Mouse (Mus musculus): ENCODE measurements around the gene Serpinb1a. TPM values are rescaled to one million over a fixed set of nuclear protein-coding genes. Genes with fewer than 3 reads are reported as not detected.
A peak's percentile ranks its signal among the peaks of the same experiment; 100 is the strongest.

The Serpinb1a gene
- polyA plus RNA-seq, 1 experiment from 2014 or later = 160 TPM

GRCm38 (mm10) chr13:32832776-32833175, 18.2 kb downstream of the Serpinb1a start:
- Histone ChIP-seq H3K4me3 (replicated peaks) (no peak overlapping the region), H3K27ac (no peak overlapping the region), H3K9me3 (no peaks in the 10 kb centered on the region), H3K27me3 (replicated peaks) (no peaks in the 10 kb centered on the region), H3K4me2 (replicated peaks) (no peak overlapping the region), H3K4me1 (replicated peaks) (0 out of 2 replicates have a peak, but pooled peaks cover 6% of the 10 kb centered on the region), H3K36me3 (no peaks in the 10 kb centered on the region), H3K9ac (no peak overlapping the region)
- ATAC-seq = no peak
- 68% methylated on average over 3 of the region's 3 CpGs for WGBS

DNA sequence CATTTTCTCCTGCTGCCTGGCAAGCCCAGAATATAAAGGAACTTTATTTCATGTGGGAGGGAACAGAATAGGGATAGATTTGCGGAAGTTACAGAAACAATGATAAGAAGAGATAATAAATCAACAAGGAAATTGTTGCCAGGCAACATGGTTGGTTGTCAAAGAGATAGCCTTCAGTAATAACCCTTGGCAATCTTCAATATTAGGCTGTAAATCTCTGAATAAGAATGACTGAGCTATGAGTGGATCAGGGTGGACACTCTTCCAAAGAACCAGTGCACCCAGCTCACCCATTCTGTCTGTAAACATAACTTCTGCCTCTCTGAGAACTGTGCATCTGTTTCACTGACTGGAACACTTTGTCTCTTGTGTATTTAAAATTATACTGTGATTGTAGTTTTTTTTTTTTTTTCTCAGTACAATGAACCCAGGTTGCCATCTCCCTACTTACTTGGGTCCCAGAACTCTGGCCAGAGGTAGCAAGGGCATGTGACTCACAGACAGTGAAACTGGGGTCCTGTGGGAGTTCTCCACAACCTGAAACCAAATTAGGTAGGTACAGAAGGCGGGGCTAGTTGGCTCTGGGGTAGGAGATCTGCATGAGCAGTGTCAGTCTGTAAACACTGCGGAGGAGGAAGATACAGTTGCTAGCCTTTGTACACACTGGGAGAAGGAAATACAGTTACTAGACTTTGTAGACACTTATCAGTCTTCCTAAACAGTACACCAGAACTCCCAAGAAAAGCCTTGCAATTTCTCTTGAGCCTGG, 19.3 kb downstream of the Serpinb1a start:
- H3K27ac ChIP-seq = 0 out of 2 replicates have a peak overlapping the region, but pooled peaks have one; percentile 44

DNA sequence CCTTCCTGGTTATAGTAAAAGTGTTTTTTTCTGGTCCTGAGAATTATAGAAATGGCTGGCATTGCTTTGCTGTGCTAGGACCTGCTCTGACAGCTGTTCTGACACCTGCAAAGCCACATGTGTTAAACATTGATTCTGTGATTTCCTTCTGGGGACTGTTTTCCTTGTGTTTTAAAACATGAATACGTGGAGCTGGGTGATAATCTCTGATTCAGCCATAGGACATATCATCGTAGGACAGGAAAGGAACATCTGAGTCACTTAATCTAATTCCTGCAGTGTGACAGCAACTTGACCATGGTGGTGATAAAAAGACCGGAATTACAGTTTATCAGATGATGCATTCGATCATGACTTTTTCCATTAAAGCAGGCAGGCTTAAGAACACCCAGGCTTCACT, 22.1 kb downstream of the Serpinb1a start:
- H3K9ac ChIP-seq = no peak overlapping the region
- 0 out of 2 replicates have a peak, but pooled peaks cover 6% of the 10 kb centered on the region for H3K4me1 ChIP-seq (replicated peaks)
- no peak overlapping the region for H3K4me3 ChIP-seq (replicated peaks)
- no peaks in the 10 kb centered on the region for H3K27me3 ChIP-seq (replicated peaks)
- H3K27ac ChIP-seq = no peak overlapping the region
- H3K36me3 ChIP-seq = no peaks in the 10 kb centered on the region
- no peak for ATAC-seq
- 76% methylated on average over 4 of the region's 4 CpGs for WGBS
- H3K9me3 ChIP-seq = no peaks in the 10 kb centered on the region
- no peak overlapping the region for H3K4me2 ChIP-seq (replicated peaks)

More for the DNA sequence above, 19.3 kb downstream of the Serpinb1a start:
- H3K4me2 ChIP-seq (replicated peaks) = no peak overlapping the region
- H3K9ac ChIP-seq = no peak overlapping the region
- 62% methylated on average over 3 of the region's 3 CpGs for WGBS
- peak; percentile 85 for ATAC-seq
- 0 out of 2 replicates have a peak, but pooled peaks cover 6% of the 10 kb centered on the region for H3K4me1 ChIP-seq (replicated peaks)
- no peaks in the 10 kb centered on the region for H3K36me3 ChIP-seq
- no peaks in the 10 kb centered on the region for H3K9me3 ChIP-seq
- no peak overlapping the region for H3K4me3 ChIP-seq (replicated peaks)
- H3K27me3 ChIP-seq (replicated peaks) = no peaks in the 10 kb centered on the region

GRCm38 (mm10) chr13:32827951-32828350, 23.0 kb downstream of the Serpinb1a start:
- no peaks in the 10 kb centered on the region for H3K36me3 ChIP-seq
- no peak overlapping the region for H3K27ac ChIP-seq
- no peak overlapping the region for H3K4me3 ChIP-seq (replicated peaks)
- H3K27me3 ChIP-seq (replicated peaks) = no peaks in the 10 kb centered on the region
- H3K4me2 ChIP-seq (replicated peaks) = no peak overlapping the region
- no peak overlapping the region for H3K9ac ChIP-seq
- H3K4me1 ChIP-seq (replicated peaks) = 0 out of 2 replicates have a peak, but pooled peaks cover 6% of the 10 kb centered on the region
- peak; percentile 36; the same call in 1 of the 2 replicates for ATAC-seq
- 61% methylated on average over 4 of the region's 4 CpGs for WGBS
- H3K9me3 ChIP-seq = no peaks in the 10 kb centered on the region

GRCm38 (mm10) chr13:32827111-32827822, 23.7 kb downstream of the Serpinb1a start:
- no peak for ATAC-seq
- Histone ChIP-seq H3K4me2 (replicated peaks) (no peak overlapping the region), H3K4me1 (replicated peaks) (0 out of 2 replicates have a peak, but pooled peaks cover 5% of the 10 kb centered on the region), H3K9ac (no peak overlapping the region), H3K36me3 (no peaks in the 10 kb centered on the region), H3K4me3 (replicated peaks) (no peak overlapping the region), H3K9me3 (no peaks in the 10 kb centered on the region), H3K27me3 (replicated peaks) (no peaks in the 10 kb centered on the region), H3K27ac (no peak overlapping the region)
- 74% methylated on average over 3 of the region's 3 CpGs for WGBS

- H3K4me1 ChIP-seq (replicated peaks) = no peaks in the 10 kb centered on the region
- no peaks in the 10 kb centered on the region for H3K9me3 ChIP-seq
- no peak overlapping the region for H3K4me3 ChIP-seq (replicated peaks)
- H3K27me3 ChIP-seq (replicated peaks) = no peaks in the 10 kb centered on the region
- H3K36me3 ChIP-seq = peaks cover 15% of the 10 kb centered on the region; the same call in 1 of the 2 replicates
- no peak overlapping the region for H3K4me2 ChIP-seq (replicated peaks)
- no peak overlapping the region for H3K27ac ChIP-seq
- no peak overlapping the region for H3K9ac ChIP-seq
- no peak for ATAC-seq
- 86% methylated on average over 8 of the region's 8 CpGs for WGBS
Measured at GRCm38 (mm10) chr13:32825546-32825945, 25.4 kb downstream of the Serpinb1a start.

GRCm38 (mm10) chr13:32824377-32825330, 26.3 kb downstream of the Serpinb1a start:
- Histone ChIP-seq H3K27ac (no peak overlapping the region), H3K4me3 (replicated peaks) (no peak overlapping the region), H3K4me1 (replicated peaks) (no peaks in the 10 kb centered on the region), H3K9me3 (no peaks in the 10 kb centered on the region), H3K27me3 (replicated peaks) (no peaks in the 10 kb centered on the region), H3K9ac (no peak overlapping the region), H3K36me3 (peaks cover 21% of the 10 kb centered on the region; the same call in 1 of the 2 replicates), H3K4me2 (replicated peaks) (no peak overlapping the region)
- ATAC-seq = peak; percentile 77
- 65% methylated on average over 6 of the region's 6 CpGs for WGBS

GRCm38 (mm10) chr13:32823126-32823525, 27.9 kb downstream of the Serpinb1a start:
- H3K36me3 ChIP-seq = peaks cover 21% of the 10 kb centered on the region; the same call in 1 of the 2 replicates
- 86% methylated on average over 6 of the region's 6 CpGs for WGBS
- no peak for ATAC-seq
- no peaks in the 10 kb centered on the region for H3K27me3 ChIP-seq (replicated peaks)
- H3K4me2 ChIP-seq (replicated peaks) = no peak overlapping the region
- no peaks in the 10 kb centered on the region for H3K9me3 ChIP-seq
- no peak overlapping the region for H3K9ac ChIP-seq
- H3K4me1 ChIP-seq (replicated peaks) = no peaks in the 10 kb centered on the region
- no peak overlapping the region for H3K27ac ChIP-seq
- no peak overlapping the region for H3K4me3 ChIP-seq (replicated peaks)

- H3K27me3 ChIP-seq (replicated peaks) = no peaks in the 10 kb centered on the region
- WGBS = 96% methylated on average over 4 of the region's 4 CpGs
- no peak overlapping the region for H3K9ac ChIP-seq
- no peak overlapping the region for H3K27ac ChIP-seq
- no peak overlapping the region for H3K4me2 ChIP-seq (replicated peaks)
- H3K4me1 ChIP-seq (replicated peaks) = no peaks in the 10 kb centered on the region
- no peak for ATAC-seq
- peaks cover 29% of the 10 kb centered on the region for H3K36me3 ChIP-seq
- no peaks in the 10 kb centered on the region for H3K9me3 ChIP-seq
- H3K4me3 ChIP-seq (replicated peaks) = no peak overlapping the region
Measured at GRCm38 (mm10) chr13:32821671-32822070, 29.3 kb downstream of the Serpinb1a start.

- no peak for ATAC-seq
- no peaks in the 10 kb centered on the region for H3K4me1 ChIP-seq (replicated peaks)
- no peak overlapping the region for H3K9ac ChIP-seq
- WGBS = 93% methylated on average over 5 of the region's 5 CpGs
- no peak overlapping the region for H3K27ac ChIP-seq
- peaks cover 35% of the 10 kb centered on the region for H3K36me3 ChIP-seq
- no peak overlapping the region for H3K4me3 ChIP-seq (replicated peaks)
- H3K27me3 ChIP-seq (replicated peaks) = no peaks in the 10 kb centered on the region
- H3K9me3 ChIP-seq = no peaks in the 10 kb centered on the region
- H3K4me2 ChIP-seq (replicated peaks) = no peak overlapping the region
Measured at GRCm38 (mm10) chr13:32819926-32820325, 31.1 kb downstream of the Serpinb1a start.

- no peak overlapping the region for H3K27ac ChIP-seq
- H3K27me3 ChIP-seq (replicated peaks) = no peaks in the 10 kb centered on the region
- peaks cover 37% of the 10 kb centered on the region for H3K36me3 ChIP-seq
- no peak overlapping the region for H3K4me3 ChIP-seq (replicated peaks)
- no peak overlapping the region for H3K9ac ChIP-seq
- ATAC-seq = no peak
- WGBS = 91% methylated on average over 3 of the region's 3 CpGs
- H3K4me1 ChIP-seq (replicated peaks) = no peaks in the 10 kb centered on the region
- H3K9me3 ChIP-seq = no peaks in the 10 kb centered on the region
- no peak overlapping the region for H3K4me2 ChIP-seq (replicated peaks)
Measured at GRCm38 (mm10) chr13:32819241-32819640, 31.7 kb downstream of the Serpinb1a start.

Data from intestine, embryonic 15.5 days (tissue).